Mouse (Mus musculus) liver, embryonic 14.5 days (tissue): Measurements from ENCODE around the gene Bcl7a. TPM values are rescaled to one million over a fixed set of nuclear protein-coding genes. Genes with fewer than 3 reads are reported as not detected.
A peak's percentile ranks its signal among the peaks of the same experiment; 100 is the strongest.

Experiments
- ATAC-seq: fragments of 200-750 bp; cut with Nextera tagmentation; 2 replicates; pipeline ENCODE4 v1.8.0; 2017; ENCODE audit warnings: moderate number of reproducible peaks, mild to moderate bottlenecking, moderate library complexity; ENCODE audit not compliant: insufficient read depth
- DNase-seq, 3 experiments: peaks; one replicate each; pipeline ENCODE4 v3.0.0-alpha.2; 2012 to 2013; ENCODE audit warnings: low read depth in 3 of 3, low spot score in 3 of 3
- H3K27ac ChIP-seq: fragments of 300-500 bp; sonication (generic); 2 replicates; pipeline ENCODE4 v1.5.1; 2014; ENCODE audit warnings: moderate library complexity, mild to moderate bottlenecking, control low read depth, inconsistent platforms
- H3K27me3 ChIP-seq: fragments of 300-500 bp; sonication (generic); 2 replicates; pipeline ENCODE4 v1.6.1; 2014; ENCODE audit warnings: mild to moderate bottlenecking, low read length, moderate library complexity; ENCODE audit not compliant: control insufficient read depth, insufficient read depth
- H3K36me3 ChIP-seq: fragments of 300-500 bp; sonication (generic); replicated peaks from 2 replicates; pipeline ENCODE4 v1.6.1; 2014; ENCODE audit warnings: low read depth; ENCODE audit not compliant: control insufficient read depth, insufficient read depth
- H3K4me1 ChIP-seq, 2 experiments: fragments of 200-500 bp in 1 of 2; fragments of 300-500 bp in 1 of 2; sonication (generic) in 1 of 2; replicated peaks; 2 replicates each; pipeline ENCODE4 v1.6.1; 2012 to 2014; ENCODE audit warnings: antibody characterized with exemption in 1 of 2, inconsistent platforms in 1 of 2, low read length in 1 of 2; ENCODE audit not compliant: control insufficient read depth in 2 of 2, insufficient read depth in 2 of 2
- H3K4me2 ChIP-seq: fragments of 300-500 bp; sonication (generic); 2 replicates; pipeline ENCODE4 v1.6.1; 2014; ENCODE audit warnings: low read depth, mild to moderate bottlenecking, control low read depth, moderate library complexity
- H3K4me3 ChIP-seq, 2 experiments: fragments of 200-500 bp in 1 of 2; fragments of 300-500 bp in 1 of 2; sonication (generic) in 1 of 2; 2 replicates each; pipeline ENCODE4 v1.5.1; 2012 to 2014; ENCODE audit warnings: low read depth in 2 of 2, low read length in 2 of 2, mild to moderate bottlenecking in 2 of 2, control low read depth in 1 of 2, inconsistent platforms in 1 of 2, moderate library complexity in 1 of 2; ENCODE audit not compliant: insufficient read depth in 1 of 2
- H3K9ac ChIP-seq: fragments of 300-500 bp; sonication (generic); replicated peaks from 2 replicates; pipeline ENCODE4 v1.6.1; 2014; ENCODE audit warnings: mild to moderate bottlenecking, control low read depth, moderate library complexity
- H3K9me3 ChIP-seq: fragments of 300-500 bp; sonication (generic); 2 replicates; pipeline ENCODE4 v1.6.1; 2016; ENCODE audit warnings: low read length, mixed read lengths; ENCODE audit not compliant: control insufficient read depth
- CTCF ChIP-seq: IDR thresholded peaks from 2 replicates; pipeline ENCODE4 v1.5.1; 2016; ENCODE audit warnings: antibody characterized with exemption, low read depth, control low read depth
- EP300 ChIP-seq: IDR thresholded peaks from 2 replicates; pipeline ENCODE4 v1.6.1; 2016; ENCODE audit warnings: antibody characterized with exemption, low read depth
- WGBS: fragments of 180-500 bp; shearing (Covaris S2); extraction: QIAGEN DNeasy Blood & Tissue Kit; methylation state at CpG from one replicate; pipeline ENCODE4 v1.1.7; 2014; ENCODE audit not compliant: insufficient replicate concordance; 5-methylcytosine and 5-hydroxymethylcytosine counted together
- polyA plus RNA-seq, 2 experiments: library from polyadenylated mRNA; depleted of rRNA in 1 of 2; stranded (reverse) in 1 of 2; unstranded in 1 of 2; fragments of >200 nt; fragmentation: Nextera tagmentation in 1 of 2; extraction: Ambion mirVana in 1 of 2; gene quantifications; 2 replicates each; pipeline versions ENCODE4 v1.2.1 to v1.2.3; 2012 to 2014

Bcl7a gene
- polyA plus RNA-seq, 2 experiments = 4.6 to 5.6 TPM

DNA sequence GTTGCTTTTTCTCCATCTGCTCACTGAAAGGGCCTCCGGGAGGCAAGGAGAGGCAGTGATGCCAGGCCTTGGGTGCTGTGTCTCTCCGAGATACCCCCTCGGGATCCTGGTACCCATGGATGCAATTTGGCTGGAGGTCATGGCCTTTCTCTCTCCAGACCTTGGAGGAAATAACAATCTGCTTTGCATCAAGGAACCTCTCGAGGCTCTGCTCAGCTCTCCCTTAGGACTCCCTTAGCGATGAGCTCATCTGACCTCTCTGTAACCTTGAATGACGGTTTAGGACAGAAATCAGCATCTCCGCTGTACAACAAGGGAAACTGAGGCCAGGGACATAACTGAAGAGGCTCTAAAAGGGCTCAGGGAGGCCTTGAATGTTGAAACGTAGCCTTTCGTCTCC is 35.1 kb downstream of the Bcl7a start:
- WGBS = 66% methylated on average over 9 of the region's 9 CpGs

DNA sequence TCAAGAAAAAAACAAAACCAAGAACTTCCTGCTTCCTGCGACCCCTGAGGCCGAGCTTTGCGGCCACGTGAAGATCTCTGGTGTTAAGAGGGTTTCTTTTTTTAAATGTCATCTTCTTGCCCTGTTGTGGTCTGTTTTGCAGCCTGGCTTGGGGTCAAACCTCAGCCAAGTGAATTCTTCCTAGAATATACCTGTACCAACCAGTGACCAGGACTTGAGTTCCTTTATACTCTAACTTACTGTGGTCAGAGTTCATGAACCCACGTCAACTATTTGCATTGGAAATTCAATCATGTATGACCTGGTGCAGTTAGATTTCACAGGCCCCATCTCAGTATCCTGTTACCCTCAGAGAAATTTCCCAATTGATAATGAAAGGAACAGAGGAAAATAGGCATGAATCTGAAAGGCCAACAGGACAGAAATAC is 35.9 kb downstream of the Bcl7a start:
- 20% methylated on average over 5 of the region's 5 CpGs for WGBS
- DNase-seq (no peak), ATAC-seq (no peak)
- no peak overlapping the region for H3K27ac ChIP-seq
- no peak for TF ChIP-seq CTCF
- TF ChIP-seq EP300 = no peak
- H3K9ac ChIP-seq = no peak overlapping the region
- no peaks in the 10 kb centered on the region for H3K27me3 ChIP-seq
- H3K4me2 ChIP-seq = no peak overlapping the region
- H3K9me3 ChIP-seq = no peaks in the 10 kb centered on the region
- no peaks in the 10 kb centered on the region; a peak in 1 of 4 replicates for H3K4me1 ChIP-seq
- H3K36me3 ChIP-seq = no peaks in the 10 kb centered on the region
- H3K4me3 ChIP-seq = no peak overlapping the region

More for the DNA sequence above, 35.1 kb downstream of the Bcl7a start:
- Histone ChIP-seq H3K4me1 (no peaks in the 10 kb centered on the region; a peak in 1 of 4 replicates), H3K36me3 (no peaks in the 10 kb centered on the region), H3K9me3 (no peaks in the 10 kb centered on the region), H3K27me3 (no peaks in the 10 kb centered on the region), H3K4me2 (no peak overlapping the region), H3K27ac (no peak overlapping the region), H3K9ac (no peak overlapping the region), H3K4me3 (no peak overlapping the region)
- TF ChIP-seq EP300 (no peak), CTCF (no peak)
- DNase-seq (no peak), ATAC-seq (no peak)

DNA sequence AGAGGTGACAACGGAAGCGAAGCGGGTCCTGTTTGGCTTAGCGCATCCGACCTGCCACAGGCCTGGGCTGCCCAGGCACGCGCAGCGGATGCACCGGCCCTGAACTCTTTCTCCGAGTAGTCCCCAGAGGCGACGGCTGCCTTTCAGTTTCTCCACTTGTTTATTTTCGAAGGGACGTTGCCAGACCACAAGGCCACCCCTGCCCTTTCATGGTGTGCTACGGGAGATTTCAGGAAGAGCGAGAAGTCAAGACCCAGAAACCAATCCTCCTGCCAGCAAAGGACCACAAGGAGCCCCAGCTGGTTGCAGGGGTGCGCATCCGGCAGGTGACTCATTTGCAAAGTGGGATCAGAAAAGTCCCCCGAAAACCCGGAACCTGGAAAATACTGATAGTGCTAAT is 38.3 kb downstream of the Bcl7a start:
- Histone ChIP-seq H3K9ac (no peak overlapping the region), H3K36me3 (no peaks in the 10 kb centered on the region), H3K27ac (no peak overlapping the region), H3K4me1 (no peaks in the 10 kb centered on the region; a peak in 1 of 4 replicates), H3K4me3 (no peak overlapping the region), H3K4me2 (peak overlapping the region; percentile 16; the same call in 1 of the 2 replicates), H3K27me3 (no peaks in the 10 kb centered on the region), H3K9me3 (no peaks in the 10 kb centered on the region)
- TF ChIP-seq EP300 (no peak), CTCF (no peak)
- no peak for ATAC-seq
- no peak for DNase-seq
- 18% methylated on average over 20 of the region's 20 CpGs for WGBS

DNA sequence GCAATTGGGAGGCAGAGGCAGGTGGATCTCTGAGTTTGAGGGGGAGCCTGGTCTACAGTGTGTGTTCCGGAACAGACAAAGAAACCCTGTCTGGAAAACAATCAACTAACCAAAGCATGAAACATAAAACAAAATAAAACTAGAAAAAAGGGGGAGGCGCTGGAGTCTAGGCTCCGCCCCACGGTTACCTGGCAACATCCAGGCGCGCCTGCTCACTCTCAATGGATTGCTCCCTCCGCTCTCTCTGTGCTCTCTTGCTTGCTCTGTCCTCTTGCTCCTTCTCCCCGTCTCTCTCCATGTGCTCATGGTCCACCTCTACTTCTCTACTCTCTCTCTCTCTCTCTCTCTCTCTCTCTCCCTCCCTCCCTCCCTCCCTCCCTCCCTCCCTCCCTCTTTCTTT is 39.1 kb downstream of the Bcl7a start:
- 79% methylated on average over 8 of the region's 8 CpGs for WGBS
- no peak overlapping the region for H3K4me2 ChIP-seq
- no peak overlapping the region for H3K9ac ChIP-seq
- TF ChIP-seq CTCF (no peak), EP300 (no peak)
- H3K27me3 ChIP-seq = no peaks in the 10 kb centered on the region
- H3K9me3 ChIP-seq = no peaks in the 10 kb centered on the region
- H3K4me1 ChIP-seq = no peaks in the 10 kb centered on the region; a peak in 1 of 4 replicates
- H3K27ac ChIP-seq = no peak overlapping the region
- no peak for ATAC-seq
- DNase-seq = no peak
- no peaks in the 10 kb centered on the region for H3K36me3 ChIP-seq
- no peak overlapping the region for H3K4me3 ChIP-seq

DNA sequence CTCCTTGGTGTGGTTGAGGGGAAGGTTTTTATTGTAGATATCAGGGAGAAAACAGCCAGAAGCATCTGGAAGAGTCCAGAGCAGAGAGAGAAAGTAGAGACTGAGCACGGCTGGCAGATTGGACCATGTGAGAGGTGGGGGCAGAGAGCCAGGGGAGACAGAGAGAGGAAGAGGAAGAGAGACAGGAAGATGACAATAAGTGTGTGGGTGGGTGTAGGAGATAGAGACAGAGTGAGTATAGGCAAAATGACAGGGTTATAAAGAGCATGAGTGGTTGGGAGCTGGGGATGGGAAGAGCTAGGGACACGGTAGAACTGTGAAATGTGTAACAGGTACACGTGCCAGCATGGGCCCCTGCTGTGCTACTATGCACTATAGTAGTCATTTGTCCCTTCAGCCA is 44.8 kb downstream of the Bcl7a start:
- no peak for DNase-seq
- no peaks in the 10 kb centered on the region for H3K9me3 ChIP-seq
- WGBS = 13% methylated on average over 3 of the region's 3 CpGs

More for the DNA sequence above, 44.8 kb downstream of the Bcl7a start:
- Histone ChIP-seq H3K27ac (no peak overlapping the region), H3K9ac (no peak overlapping the region), H3K27me3 (no peaks in the 10 kb centered on the region), H3K36me3 (no peaks in the 10 kb centered on the region), H3K4me1 (peaks cover 0 to 4% of the 10 kb centered on the region in 2 experiments; a peak in 1 of 4 replicates), H3K4me2 (no peak overlapping the region), H3K4me3 (no peak overlapping the region)
- no peak for ATAC-seq
- TF ChIP-seq CTCF (no peak), EP300 (no peak)
